Mouse (Mus musculus): ENCODE results near the gene Prkaa2. TPM values are rescaled to one million over a fixed set of nuclear protein-coding genes. Genes with fewer than 3 reads are reported as not detected.

Prkaa2 gene
- polyA plus RNA-seq, 1 experiment from 2014 or later: 5.5 TPM

DNA sequence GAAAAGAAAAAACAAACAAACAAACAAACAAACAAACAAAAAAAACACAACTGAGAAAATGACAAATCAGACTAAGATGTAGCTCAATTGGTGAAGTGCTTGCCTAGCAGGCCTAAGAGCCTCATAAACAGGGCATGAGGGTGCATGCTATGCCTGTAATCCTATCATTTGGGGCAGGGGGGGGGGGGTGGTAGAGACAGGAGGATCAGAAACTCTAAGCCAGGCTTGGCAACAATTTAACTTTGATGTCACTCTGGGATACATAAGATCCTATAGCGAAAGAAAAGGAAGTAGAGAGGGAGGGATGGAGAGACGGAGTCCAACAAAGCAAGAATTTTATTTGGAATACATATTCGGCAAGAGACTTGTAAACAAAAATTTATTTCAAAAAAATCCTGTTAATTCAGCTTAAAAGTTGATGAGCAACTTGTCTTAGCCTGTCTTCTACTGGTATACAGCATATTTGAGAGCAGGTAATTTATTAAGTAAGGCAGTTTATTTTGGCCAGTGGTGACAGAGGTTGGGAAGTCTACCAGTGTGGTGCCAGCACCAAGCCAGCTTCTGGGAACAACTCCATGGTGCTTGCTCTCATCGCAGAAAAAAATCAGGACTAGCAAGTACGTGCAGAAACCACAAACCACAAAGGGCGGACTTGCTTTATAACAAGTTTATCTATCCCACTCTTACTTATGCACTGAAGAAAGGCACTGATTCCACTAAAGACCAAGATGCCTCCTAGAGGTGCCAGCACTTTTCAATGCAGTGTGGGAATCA, 5.4 kb downstream of the Prkaa2 start:
- no peak overlapping the region for H3K9ac ChIP-seq
- H3K4me1 ChIP-seq: peaks cover 8% of the 10 kb centered on the region
- no peaks in the 10 kb centered on the region for H3K9me3 ChIP-seq
- H3K4me2 ChIP-seq: no peak overlapping the region
- H3K4me3 ChIP-seq (replicated peaks): no peak overlapping the region
- H3K27me3 ChIP-seq: peaks cover 12% of the 10 kb centered on the region; the same call in 1 of the 2 replicates
- no peak overlapping the region for H3K27ac ChIP-seq
- no peak for ATAC-seq (ENCODE audit: low FRiP score)
- no peaks in the 10 kb centered on the region for H3K36me3 ChIP-seq (replicated peaks)
- whole genome bisulfite sequencing: 96% methylated on average over 6 of the region's 6 CpGs

DNA sequence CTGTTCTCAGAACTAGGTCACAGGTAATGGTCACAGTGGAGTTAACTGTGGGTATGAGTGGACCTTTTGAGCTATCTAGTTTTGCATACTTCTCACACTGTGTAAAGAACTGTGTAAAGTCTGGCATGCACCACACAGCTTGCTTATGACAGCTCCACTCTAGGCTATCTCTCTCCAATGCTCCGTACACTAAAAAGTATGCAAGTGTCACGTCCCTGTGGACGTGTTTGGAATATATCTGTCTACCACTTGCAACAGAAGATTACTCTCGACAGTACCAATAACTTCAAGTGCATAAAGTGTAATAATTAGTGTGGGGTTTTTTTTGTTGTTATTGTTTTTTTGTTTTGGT, 8.4 kb downstream of the Prkaa2 start:
- Histone ChIP-seq H3K36me3 (replicated peaks) (no peaks in the 10 kb centered on the region), H3K4me2 (no peak overlapping the region), H3K27ac (no peak overlapping the region), H3K4me3 (replicated peaks) (no peak overlapping the region), H3K4me1 (0 out of 2 replicates have a peak, but pooled peaks cover 2% of the 10 kb centered on the region), H3K27me3 (no peaks in the 10 kb centered on the region), H3K9me3 (no peaks in the 10 kb centered on the region), H3K9ac (no peak overlapping the region)
- WGBS: 88% methylated on average over 4 of the region's 4 CpGs
- no peak for ATAC-seq (ENCODE audit: low FRiP score)

DNA sequence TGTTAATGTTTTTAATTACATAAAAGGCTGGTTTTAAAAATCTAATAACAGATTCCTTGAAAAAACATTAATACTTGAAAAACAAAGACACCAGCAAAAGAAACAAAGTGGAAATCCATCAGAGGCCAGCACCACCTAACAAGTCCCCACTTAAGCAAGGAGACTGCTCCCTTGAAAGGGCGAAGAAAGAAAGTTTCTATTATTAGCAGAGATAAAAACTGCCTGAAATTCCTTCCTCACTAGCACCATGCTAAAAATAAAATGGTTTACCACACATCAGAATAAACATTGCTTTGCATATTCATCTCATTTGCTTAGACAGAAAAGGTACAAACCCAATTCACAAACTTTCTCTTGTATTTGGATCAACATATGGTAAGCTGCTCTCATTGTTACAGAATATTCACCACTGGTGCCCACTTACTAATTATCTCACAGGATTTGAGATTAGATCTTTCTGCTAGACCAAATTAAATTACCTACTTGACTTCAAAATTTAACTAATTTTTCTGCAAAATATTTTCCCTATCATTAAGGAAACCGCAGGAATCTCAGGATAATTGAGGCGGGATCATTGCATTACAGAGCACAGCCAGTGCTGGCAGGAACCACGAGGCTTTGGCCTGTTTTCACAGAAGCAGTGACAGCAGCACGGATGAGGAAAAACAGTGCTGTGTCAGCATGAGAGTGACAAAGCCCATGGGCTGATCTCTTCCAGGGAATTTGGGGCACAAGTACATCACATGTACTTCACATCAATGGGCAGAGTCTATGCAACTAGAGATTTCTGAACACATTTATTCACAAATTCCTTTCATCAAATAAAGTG, 9.0 kb downstream of the Prkaa2 start:
- Histone ChIP-seq H3K9me3 (no peaks in the 10 kb centered on the region), H3K27ac (no peak overlapping the region), H3K9ac (no peak overlapping the region), H3K27me3 (no peaks in the 10 kb centered on the region), H3K4me1 (0 out of 2 replicates have a peak, but pooled peaks cover 2% of the 10 kb centered on the region), H3K4me2 (no peak overlapping the region), H3K36me3 (replicated peaks) (no peaks in the 10 kb centered on the region), H3K4me3 (replicated peaks) (no peak overlapping the region)
- no peak for ATAC-seq (ENCODE audit: low FRiP score)
- 39% methylated on average over 5 of the region's 5 CpGs for WGBS

DNA sequence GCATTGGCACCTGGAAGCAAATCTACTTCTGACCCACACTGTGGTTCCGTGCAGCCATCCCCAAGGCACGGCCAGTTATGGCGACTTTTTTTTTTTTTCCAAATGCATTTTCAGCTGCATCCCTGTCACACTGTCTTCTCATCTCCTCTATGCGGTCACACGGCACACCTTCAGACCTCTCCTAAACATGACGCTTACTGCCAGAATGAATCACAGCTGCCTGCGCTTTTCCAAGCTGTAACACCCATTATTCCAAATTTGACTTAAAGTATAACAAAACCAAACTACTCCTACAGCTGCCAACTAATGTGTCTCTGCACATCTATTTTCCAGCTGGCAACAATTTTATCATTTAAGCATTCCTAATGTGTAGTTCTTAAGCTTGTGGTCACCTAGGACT, 11.0 kb downstream of the Prkaa2 start:
- no peak for ATAC-seq (ENCODE audit: low FRiP score)
- H3K36me3 ChIP-seq (replicated peaks): no peaks in the 10 kb centered on the region
- H3K4me1 ChIP-seq: 0 out of 2 replicates have a peak, but pooled peaks cover 2% of the 10 kb centered on the region
- 96% methylated on average over 7 of the region's 7 CpGs for WGBS
- no peak overlapping the region for H3K4me2 ChIP-seq
- H3K9me3 ChIP-seq: no peaks in the 10 kb centered on the region
- H3K9ac ChIP-seq: no peak overlapping the region
- no peaks in the 10 kb centered on the region for H3K27me3 ChIP-seq
- no peak overlapping the region for H3K4me3 ChIP-seq (replicated peaks)
- no peak overlapping the region for H3K27ac ChIP-seq

DNA sequence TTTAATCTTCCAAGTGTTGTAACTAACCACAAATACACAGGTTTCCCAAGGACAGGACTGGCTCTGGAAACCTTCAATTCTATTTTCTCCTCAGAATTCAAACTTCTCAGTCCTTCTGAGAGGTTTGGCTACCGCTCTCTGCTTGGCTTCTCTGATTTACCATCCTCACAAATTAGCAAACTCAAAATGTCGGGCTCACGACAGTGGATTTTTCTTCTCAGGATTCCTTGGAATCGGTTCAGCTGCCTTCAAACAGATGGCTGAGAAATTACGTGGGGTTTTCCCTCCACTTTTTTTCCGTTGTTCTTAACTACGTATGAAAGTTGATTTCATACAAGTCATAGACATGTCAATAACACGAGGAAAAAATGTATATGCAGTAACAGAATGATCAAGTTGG, 11.5 kb downstream of the Prkaa2 start:
- ATAC-seq (ENCODE audit: low FRiP score): no peak
- Histone ChIP-seq H3K27ac (no peak overlapping the region), H3K27me3 (no peaks in the 10 kb centered on the region), H3K9me3 (no peaks in the 10 kb centered on the region), H3K4me2 (no peak overlapping the region), H3K9ac (no peak overlapping the region), H3K4me3 (replicated peaks) (no peak overlapping the region), H3K4me1 (0 out of 2 replicates have a peak, but pooled peaks cover 2% of the 10 kb centered on the region), H3K36me3 (replicated peaks) (no peaks in the 10 kb centered on the region)
- WGBS: 89% methylated on average over 8 of the region's 8 CpGs

DNA sequence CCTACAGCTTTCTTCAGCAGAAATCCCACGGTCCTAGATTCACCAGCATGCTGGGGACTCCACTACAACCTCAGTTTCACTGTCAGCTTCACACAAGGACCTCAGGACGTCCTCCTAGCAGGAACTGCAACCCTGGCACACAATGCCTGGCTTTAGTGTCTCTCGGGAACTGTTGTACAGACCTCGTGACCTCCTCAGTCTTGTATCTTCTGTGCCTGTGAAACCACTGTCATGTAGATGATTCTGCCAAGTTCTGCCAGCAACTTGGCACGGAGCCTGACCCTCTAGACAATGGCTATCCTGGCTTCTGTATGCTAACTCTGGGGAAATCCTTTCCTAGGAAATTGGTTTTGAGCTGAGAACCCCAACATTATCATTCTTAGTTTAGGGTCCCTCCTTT, 14.4 kb downstream of the Prkaa2 start:
- H3K27me3 ChIP-seq: no peaks in the 10 kb centered on the region
- no peak for ATAC-seq (ENCODE audit: low FRiP score)
- H3K27ac ChIP-seq: no peak overlapping the region
- H3K9me3 ChIP-seq: no peaks in the 10 kb centered on the region
- no peak overlapping the region for H3K4me3 ChIP-seq (replicated peaks)
- no peak overlapping the region for H3K4me2 ChIP-seq
- no peak overlapping the region for H3K9ac ChIP-seq
- H3K4me1 ChIP-seq: no peaks in the 10 kb centered on the region
- WGBS: 73% methylated on average over 5 of the region's 5 CpGs
- H3K36me3 ChIP-seq (replicated peaks): no peaks in the 10 kb centered on the region

GRCm38 (mm10) chr4:105093951-105094350, 15.7 kb downstream of the Prkaa2 start:
- Histone ChIP-seq H3K4me1 (no peaks in the 10 kb centered on the region), H3K4me2 (no peak overlapping the region), H3K9me3 (no peaks in the 10 kb centered on the region), H3K27me3 (no peaks in the 10 kb centered on the region), H3K4me3 (replicated peaks) (no peak overlapping the region), H3K27ac (no peak overlapping the region), H3K36me3 (replicated peaks) (no peaks in the 10 kb centered on the region), H3K9ac (no peak overlapping the region)
- WGBS: 96% methylated on average over 1 of the region's 1 CpGs
- no peak for ATAC-seq (ENCODE audit: low FRiP score)

DNA sequence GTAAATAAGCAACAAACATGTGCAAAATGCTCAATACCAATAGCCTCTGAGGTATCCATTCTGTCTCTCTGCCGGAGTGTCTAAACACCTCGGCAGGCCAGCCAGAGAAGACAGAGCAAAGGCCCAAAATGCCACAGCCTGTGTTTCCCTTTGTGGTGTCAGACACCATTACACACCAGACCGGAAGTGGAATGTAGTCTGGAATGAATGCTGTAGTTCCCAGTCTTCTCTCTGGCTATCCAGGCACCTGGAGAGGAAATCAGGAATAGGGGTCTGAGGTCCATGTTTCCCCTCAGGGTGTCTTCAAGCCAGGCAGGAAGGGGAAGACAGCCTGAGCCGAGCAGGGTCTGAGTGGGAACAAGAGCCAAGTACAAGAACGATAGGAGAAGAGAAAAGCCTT, 19.3 kb downstream of the Prkaa2 start:
- ATAC-seq (ENCODE audit: low FRiP score): no peak
- Histone ChIP-seq H3K4me2 (no peak overlapping the region), H3K36me3 (replicated peaks) (no peaks in the 10 kb centered on the region), H3K4me1 (no peaks in the 10 kb centered on the region), H3K27ac (no peak overlapping the region), H3K4me3 (replicated peaks) (no peak overlapping the region), H3K9ac (no peak overlapping the region), H3K27me3 (no peaks in the 10 kb centered on the region), H3K9me3 (no peaks in the 10 kb centered on the region)
- 90% methylated on average over 5 of the region's 5 CpGs for WGBS

GRCm38 (mm10) chr4:105089386-105089785, 20.3 kb downstream of the Prkaa2 start:
- Histone ChIP-seq H3K9ac (no peak overlapping the region), H3K36me3 (replicated peaks) (no peaks in the 10 kb centered on the region), H3K27me3 (no peaks in the 10 kb centered on the region), H3K27ac (no peak overlapping the region), H3K9me3 (no peaks in the 10 kb centered on the region), H3K4me1 (no peaks in the 10 kb centered on the region), H3K4me2 (no peak overlapping the region), H3K4me3 (replicated peaks) (no peak overlapping the region)
- ATAC-seq (ENCODE audit: low FRiP score): no peak
- 90% methylated on average over 7 of the region's 7 CpGs for WGBS

GRCm38 (mm10) chr4:105088671-105089070, 21.0 kb downstream of the Prkaa2 start:
- H3K4me2 ChIP-seq: no peak overlapping the region
- no peak for ATAC-seq (ENCODE audit: low FRiP score)

GRCm38 (mm10) chr4:105076152-105076551, 33.5 kb downstream of the Prkaa2 start:
- H3K27ac ChIP-seq: no peak overlapping the region
- H3K4me1 ChIP-seq: no peaks in the 10 kb centered on the region
- no peak overlapping the region for H3K4me3 ChIP-seq (replicated peaks)
- no peak for ATAC-seq (ENCODE audit: low FRiP score)
- H3K9me3 ChIP-seq: no peaks in the 10 kb centered on the region
- no peak overlapping the region for H3K9ac ChIP-seq
- no peaks in the 10 kb centered on the region for H3K36me3 ChIP-seq (replicated peaks)
- H3K27me3 ChIP-seq: no peaks in the 10 kb centered on the region
- H3K4me2 ChIP-seq: no peak overlapping the region
- 90% methylated on average over 6 of the region's 6 CpGs for WGBS

More at GRCm38 (mm10) chr4:105088671-105089070, 21.0 kb downstream of the Prkaa2 start:
- Histone ChIP-seq H3K27ac (no peak overlapping the region), H3K27me3 (no peaks in the 10 kb centered on the region), H3K9ac (no peak overlapping the region), H3K4me1 (no peaks in the 10 kb centered on the region), H3K9me3 (no peaks in the 10 kb centered on the region), H3K4me3 (replicated peaks) (no peak overlapping the region), H3K36me3 (replicated peaks) (no peaks in the 10 kb centered on the region)
- WGBS: 79% methylated on average over 2 of the region's 2 CpGs

DNA sequence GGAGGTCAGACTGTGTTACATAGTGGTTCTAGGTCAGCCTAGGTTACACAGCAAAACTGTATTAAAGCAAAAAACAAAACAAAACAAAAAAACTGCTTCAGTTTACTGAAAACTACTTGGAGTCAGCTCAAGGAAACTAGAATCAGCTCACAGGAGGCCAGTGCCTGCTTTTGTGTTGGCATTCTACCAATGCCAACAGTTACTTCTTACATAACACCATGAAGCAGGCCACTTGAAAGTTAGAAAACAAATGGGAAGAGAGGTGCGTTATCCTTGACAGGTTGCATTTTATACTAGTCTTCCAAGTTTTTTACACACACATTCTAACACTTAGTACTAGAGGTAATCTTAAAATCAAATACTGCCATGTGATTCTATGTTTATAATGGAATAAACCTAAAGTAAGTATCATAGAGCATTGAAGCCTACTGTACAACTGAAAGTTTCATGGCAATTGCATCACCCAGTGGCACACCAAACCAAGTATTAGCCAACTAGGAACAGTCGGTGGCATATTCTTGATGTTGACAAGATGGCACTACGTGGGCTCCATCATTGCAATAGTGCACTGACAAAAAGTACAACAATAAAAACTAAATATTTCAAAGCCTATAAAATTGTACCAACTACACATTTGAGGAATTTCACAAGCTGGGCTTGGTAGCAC, 37.8 kb downstream of the Prkaa2 start:
- Histone ChIP-seq H3K9me3 (no peaks in the 10 kb centered on the region), H3K4me2 (no peak overlapping the region), H3K9ac (no peak overlapping the region), H3K36me3 (replicated peaks) (no peaks in the 10 kb centered on the region), H3K27me3 (no peaks in the 10 kb centered on the region), H3K27ac (no peak overlapping the region), H3K4me3 (replicated peaks) (no peak overlapping the region), H3K4me1 (no peaks in the 10 kb centered on the region)
- ATAC-seq (ENCODE audit: low FRiP score): no peak
- WGBS: 92% methylated on average over 3 of the region's 3 CpGs

All from forebrain, embryonic 12.5 days (tissue).